Mouse (Mus musculus) induced T-regulatory cell, adult 2 months (primary cell): ENCODE data around the gene Irgm2.
"Not testable (repeated sequence)": the region's sequence is repeated elsewhere in the genome, so short reads cannot be mapped to it uniquely, and the experiment has no call there.

Experiments used
- DNase-seq: peaks from one replicate; pipeline ENCODE4 v3.0.0-alpha.2; 2012; ENCODE audit warnings: low read depth

Gene Irgm2

DNA sequence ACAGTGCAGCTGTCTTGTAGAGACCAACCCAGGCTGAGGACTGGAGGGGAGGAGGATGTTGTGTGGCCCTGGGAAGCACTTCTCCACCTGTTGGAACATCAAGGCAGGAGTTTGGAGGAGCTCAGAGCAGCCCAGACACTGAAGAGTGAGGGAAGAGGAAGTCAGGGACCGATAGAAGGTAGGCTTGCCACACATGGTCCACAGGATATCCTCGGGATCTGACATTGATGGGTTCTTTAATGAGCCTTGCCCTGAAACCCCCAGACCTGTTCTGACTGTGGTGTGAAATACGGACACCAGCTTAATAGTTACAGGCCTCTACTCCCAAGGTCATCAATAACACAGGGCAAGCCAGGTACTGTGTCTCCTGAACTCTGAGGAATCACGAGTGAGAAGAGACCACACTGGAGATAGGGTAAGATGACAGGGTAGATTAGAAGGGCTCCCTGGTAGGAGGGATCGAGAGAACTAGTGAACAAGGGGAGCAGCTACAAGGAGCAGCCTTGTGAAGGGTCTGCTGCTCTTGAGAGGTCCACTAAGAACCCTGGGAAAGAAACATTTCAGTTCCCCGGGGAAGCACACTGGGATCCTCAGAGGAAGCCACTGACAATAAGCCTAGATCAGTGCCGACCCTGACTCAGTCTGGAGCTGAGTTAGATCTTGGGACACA, 14.4 kb downstream of the Irgm2 start:
- peak; percentile 55 for DNase-seq

DNA sequence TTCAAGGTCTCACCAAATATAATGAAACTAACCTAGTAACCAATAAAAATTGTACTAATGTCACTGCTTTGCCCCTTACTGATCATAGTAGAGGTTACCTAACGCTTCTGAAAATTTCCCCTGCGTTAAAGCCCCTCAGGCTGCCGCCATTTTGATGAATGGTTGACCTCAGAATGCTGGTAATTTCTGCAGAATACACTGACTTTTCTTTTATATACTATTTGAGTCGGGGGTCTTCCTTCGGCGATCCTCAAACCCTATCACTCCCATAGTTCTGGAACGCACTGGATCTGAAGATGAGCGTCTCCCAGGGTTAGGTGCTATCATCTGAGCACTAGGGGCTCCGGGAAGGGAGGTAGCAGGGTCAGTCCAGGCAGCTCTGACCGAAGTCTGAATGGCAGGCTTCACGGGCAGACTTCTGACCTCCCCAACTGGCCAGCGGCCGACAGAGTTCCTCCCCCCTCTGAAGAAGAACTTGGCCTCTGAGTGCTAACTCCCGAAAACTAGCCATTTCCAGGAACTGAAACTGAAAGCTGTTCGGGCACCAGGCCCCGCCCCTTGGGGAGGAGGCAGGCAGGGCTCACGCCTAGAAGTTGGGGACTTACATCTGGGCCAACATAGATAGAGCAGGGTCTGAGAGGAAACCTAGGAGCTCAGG, 15.1 kb downstream of the Irgm2 start:
- peak; percentile 94 for DNase-seq

DNA sequence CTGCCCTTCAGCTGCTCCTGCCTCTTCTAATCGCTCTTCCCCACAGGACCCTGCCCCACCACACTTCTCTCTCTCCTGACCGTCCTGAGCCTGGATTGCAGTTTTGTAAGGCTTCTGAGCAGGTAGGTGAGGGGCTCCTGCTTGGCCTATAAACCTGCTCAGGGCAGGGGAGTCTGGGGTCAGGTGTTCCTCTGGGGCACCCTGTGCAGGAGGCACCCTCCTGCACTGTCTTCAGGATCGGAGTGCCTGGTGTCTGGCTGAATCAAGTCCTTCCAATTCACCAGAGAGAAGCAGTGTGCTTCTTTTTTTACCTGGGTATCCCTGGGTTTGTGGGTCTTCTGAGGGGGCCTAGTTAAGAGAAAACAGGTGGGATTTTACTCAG, 15.6 kb downstream of the Irgm2 start:
- not testable (repeated sequence) for DNase-seq

DNA sequence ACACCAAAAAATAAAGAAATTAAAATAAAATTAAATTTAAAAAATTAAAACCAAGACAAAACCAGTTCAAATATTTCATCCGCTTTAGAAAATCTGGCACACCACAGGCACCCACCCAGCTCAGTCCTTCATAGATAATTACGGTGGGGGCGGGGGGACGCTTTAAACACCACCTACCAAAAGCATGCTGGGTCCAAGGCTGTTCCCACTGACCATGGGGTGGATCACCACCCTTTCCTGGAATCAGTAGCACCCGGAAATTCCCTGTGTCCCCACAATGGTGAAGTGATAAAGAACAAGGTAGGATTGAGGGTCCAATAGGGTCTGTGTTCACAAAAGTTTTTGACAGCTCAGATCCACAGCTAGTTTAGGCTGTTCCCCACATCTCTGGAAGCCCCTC, 16.4 kb downstream of the Irgm2 start:
- no peak for DNase-seq

DNA sequence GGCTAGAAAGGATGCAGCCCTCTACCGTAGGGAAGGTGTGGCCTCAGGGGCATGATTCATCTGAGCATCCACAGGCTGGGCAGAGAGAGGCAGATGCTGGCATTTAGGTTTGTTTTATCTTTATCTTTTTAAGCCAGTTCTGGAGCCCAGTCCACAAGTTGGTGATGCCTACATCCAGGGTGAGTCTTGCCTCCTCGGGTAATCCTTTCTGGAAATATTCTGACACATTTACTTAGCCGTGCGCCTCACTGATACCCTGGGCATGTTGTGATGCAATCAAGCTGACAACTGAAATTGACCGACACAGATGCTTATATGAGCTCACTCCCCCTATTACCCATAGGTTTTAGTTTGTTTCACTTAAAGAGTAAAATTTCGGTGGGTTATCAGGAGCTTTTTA, 17.4 kb downstream of the Irgm2 start:
- no peak for DNase-seq

DNA sequence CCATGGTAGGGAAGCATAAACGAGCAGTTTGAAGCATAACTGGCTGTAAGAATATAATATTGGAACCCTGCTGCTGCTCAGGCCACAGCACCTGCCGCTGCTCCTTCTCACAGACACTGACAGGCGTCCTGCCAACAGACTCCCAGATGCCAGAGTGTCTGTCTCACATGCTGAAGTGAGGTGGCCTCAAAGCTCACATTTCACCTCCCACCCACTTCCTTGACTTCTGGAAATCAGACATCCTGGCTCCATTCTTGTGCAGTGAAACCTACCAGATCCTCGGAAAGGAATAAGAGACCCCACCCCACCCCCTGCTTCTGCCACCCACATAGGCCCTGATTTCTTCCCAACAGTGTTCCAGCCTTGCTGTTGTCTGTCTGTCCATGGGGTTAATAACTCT, 24.3 kb downstream of the Irgm2 start:
- no peak for DNase-seq

DNA sequence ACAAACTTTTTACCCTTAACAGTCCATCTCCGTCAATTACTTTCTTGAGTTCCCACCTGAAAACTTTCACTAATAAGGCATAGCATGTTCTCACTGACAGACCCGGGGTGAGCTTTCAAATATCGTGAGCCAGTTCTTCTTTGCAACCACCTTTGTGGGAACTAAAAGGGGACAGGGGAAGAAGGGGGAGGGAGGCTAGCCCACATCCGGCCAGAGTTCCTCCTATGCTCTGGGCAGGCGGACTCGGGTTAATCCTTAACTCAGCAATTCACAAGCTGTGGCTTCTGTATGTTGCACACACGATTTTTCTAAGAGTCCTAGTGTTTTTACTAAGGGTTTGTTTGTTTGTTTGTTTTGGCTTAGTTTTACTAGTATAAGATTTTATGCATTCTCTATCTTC, 24.9 kb downstream of the Irgm2 start:
- DNase-seq: peak; percentile 77

DNA sequence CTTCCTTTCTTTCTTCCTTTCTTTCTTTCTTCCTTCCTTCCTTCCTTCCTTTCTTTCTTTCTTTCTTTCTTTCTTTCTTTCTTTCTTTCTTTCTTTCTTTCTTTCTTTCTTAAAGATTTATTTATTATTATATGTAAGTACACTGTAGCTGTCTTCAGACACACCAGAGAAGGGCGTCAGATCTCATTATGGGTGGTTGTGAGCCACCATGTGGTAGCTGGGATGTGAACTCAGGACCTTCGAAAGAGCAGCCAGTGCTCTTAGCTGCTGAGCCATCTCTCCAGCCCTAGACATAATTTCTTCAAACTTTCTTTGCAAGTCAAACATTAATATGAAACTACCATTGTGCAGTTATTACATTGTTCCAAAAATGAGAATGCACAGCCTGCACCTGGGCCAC, 25.5 kb downstream of the Irgm2 start:
- DNase-seq: not testable (repeated sequence)

DNA sequence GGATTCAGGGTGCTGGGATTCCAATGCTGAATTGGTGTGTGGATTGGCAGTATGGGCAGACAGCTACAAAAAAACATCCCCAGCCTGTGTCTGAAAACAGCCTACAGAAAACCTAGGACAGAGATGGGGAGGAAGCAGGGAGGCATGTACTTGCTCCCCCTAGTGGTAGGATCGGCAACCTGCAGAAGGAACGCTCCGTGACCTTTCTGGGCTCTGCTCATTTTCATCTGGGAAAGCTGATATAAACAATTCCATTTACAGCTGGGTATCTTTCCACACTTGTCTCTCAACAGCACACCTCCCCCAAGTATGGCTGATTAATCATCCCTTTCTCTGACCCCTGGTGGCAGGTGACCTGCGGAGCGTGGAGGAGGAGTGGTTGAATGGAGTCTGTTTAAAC, 26.2 kb downstream of the Irgm2 start:
- DNase-seq: peak; percentile 88

DNA sequence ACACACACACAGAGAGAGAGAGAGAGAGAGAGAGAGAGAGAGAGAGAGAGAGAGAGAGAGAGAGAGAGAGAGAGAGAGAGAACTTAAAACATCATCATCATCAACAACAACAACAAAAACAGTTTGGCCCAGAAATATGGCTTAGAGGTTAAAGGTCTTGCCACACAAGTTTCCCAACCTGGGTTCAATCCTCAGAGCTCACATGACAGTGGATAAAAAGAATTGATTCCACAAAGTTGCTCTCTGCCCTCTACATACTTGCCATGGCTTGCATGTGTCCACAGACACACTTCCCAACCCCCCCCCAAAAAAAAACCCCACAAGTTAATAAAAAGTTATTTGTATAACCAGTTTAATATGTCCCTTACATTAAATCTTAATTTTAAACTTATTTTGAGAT, 27.0 kb downstream of the Irgm2 start:
- DNase-seq: no peak

DNA sequence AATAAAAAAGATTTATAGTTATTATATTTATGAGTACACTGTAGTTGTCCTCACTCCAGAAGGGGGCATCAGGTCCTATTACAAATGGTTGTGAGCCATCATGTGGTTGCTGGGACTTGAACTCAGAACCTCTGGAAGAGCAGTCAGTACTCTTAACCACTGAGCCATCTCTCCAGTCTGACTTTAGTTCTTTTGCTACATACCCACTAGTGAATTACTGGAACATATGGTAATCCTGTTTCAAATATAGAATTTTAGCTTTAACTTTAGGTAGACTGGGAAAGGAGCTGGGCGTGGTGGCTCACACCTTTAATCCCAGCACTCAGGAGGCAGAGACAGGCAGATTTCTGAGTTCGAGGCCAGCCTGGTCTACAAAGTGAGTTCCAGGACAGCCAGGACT, 28.6 kb downstream of the Irgm2 start:
- DNase-seq: not testable (repeated sequence)

DNA sequence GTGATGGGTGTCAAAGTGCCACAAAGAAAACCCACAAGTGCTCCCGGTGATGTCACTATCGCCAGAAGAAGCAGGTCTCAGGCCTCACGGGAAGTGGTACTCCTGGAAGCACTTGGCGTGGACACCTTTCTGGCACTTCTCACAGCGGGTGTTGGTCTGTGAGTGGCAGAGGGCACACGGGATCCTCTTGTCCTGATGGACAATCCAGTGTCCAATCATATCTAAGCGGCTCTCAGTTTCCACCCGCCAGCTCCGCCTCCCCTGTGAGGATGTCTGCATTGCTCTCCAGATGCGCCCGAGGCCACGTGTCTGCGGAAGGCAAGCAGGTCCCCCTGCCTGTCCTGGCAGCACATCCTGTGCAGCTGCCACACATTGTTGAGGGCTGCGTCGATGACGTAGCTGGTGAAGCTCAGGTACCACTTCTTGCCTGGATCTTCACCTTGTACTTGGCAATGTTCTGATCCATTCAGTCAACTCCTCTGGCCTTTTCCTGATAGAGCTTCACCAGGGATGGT, 31.0 kb downstream of the Irgm2 start:
- DNase-seq: peak; percentile 50

DNA sequence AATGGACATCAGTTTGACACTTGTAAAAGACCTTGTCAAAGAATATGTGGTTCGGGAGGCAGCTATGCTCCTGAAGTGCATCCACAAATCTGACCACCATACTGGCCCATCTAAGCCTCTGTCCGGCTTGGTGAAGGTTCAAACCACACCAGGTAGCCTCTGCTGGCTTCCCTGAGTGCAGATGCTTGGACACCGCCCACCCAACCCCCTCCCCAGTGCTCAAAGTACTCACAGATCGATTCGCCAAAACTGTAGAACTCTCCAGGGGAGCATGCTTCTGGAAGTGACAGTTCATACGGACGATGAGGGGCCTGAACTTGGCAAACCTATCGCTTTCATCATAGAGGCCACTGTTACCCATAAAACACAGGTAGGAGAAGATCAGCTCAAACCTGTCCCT, 31.7 kb downstream of the Irgm2 start:
- no peak for DNase-seq

DNA sequence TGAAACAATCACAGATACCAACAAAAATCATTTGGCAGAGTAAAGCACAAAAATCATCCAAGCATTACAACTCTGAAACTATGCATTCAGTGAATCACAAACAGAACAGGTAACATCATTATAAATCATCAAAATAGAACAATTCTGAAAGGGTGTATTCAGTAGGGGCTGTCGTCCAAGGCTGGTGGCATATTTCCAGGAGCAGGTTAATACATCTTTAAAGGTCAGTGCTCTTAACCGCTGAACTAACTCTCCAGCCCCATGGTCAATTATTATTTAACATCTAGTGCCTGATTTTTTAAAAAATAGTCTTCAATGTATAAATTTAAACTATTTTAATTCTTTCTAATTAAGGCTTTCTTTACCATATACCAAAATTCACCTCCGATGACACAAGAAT, 35.1 kb downstream of the Irgm2 start:
- DNase-seq: not testable (repeated sequence)

DNA sequence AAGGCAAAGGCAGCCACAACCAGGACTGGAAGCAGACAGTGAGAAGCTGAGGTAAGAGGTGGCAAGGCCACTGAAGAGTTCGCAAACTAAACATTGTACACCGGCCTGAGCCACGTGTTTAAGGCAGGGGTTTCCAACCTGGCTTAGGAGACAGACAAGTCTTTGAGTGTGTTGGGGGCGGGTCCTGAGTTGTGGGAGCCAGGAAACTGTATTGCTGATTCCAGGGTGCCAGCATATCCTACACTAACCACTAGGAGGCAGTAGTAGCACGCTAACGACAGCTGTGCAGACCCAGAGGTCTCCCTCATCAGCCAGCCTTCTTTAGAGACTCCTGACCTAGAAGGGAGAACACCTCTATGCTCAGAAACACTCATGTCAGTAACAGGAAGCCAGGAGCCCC, 35.7 kb downstream of the Irgm2 start:
- DNase-seq: peak; percentile 89

DNA sequence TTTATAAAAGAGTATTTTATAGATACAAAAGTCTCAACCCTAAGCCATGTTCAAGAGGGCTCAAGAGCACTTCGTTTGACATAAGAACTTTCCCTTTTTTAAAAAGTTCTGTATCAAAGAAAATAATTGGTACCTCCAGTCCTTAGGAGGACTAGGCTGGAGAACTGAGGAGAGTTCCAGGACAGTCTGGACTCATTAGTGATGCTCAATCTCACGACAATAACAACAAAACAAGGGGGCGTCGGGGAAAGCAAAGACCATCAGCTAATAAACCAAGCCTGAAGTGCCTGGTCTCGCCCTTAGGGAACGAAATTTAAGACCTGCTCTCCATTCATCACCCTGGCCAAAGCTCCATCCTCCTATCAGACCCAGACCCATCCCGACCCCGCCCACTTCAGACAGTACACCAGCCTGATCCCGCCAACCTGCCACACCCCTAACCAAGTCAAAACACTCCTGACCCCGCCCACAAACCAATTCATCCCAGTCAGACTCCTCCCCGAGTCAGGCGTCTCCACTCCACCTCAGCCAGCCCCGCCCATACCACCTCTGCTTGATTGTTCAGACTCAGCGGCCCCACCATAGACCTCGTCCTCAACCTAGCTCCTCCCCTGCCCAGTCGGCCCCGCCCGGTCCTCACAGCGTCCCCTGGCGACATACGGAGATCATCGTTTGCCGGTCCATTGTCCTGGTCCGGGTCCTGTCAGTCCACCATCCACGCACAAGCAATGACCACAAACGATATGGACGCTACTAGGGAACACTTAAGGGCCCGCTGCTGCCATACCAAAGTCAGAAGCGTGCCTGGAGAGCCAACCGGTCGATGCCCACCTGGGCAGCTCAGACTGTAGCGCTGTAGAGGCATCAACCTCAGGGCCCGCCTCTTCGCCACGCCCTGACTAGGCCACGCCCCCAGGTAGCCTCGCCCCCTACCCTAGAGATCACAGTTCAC, 39.7 kb downstream of the Irgm2 start:
- peak; percentile 89 for DNase-seq

DNA sequence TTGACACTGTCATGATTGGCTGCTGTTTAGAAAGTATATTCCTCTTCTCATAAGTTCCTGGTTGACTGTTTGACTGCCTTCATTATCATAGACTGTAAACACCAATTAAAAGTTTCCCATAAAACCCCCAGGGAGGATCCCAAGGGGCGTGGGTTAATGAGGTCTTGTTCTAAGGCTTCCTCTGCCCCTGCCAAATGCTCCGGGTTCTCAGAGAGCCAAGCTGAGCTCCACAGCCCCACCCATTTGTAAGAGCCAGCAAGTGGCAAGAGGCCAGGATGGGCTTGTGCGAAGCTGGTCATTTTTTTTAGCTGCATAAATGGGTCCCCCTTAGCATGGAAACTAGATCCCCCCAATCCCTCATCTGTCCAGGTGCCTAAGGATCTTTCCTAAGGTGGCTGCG, 47.9 kb downstream of the Irgm2 start:
- DNase-seq: no peak

DNA sequence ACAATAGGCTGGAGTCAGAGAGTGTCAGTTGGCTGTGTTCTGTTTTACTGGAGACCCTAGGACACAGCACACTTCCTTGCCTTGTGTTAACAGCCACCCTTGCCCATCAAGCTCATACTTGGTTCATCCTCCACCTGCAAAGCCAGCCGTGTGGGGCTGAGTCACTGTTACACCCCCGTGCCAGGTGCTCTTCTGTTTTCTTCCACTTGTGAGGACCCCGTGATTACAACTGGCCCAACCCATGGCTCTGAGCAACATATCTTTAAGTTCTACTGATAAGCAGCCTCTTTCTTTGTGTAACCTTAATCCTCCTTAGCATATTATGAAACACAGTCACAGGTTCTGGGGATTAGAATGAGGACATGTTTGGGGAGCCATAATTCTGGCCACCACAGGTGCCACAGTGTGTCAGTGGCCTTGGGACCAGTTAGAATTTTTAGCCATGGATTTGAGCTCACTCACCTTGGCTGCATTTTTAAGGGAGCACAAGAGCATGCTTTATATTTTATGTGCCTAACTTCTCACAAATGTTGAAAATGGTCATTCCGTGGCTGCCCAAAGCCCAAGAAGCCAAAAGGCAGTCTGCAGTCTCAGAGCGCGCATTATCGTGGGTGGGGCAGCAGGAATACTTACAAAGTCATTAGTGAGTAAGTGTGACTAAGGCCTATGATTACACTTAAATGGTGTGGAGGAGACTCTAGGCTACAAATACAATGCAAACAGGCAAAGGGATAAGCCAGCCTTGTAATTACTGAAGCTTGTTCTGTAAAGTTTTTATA, 50.0 kb downstream of the Irgm2 start:
- DNase-seq: no peak

DNA sequence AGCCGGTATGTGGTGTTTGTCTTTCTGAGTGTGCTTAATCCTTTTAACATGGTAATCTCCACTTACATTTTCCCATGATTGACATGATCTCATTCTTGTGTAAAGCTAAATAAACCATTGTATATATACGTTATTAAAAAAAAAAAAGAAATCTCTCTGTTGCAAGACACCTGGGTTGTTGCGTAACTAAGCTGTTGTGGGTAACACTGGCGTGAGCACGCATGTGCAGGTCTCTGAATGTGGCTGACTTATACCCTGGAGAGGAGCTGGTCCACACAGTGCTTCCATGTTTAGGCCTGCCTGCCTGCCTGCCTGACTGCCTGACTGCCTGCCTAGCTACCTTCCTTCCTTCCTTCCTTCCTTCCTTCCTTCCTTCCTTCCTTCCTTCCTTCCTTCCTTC, 51.1 kb downstream of the Irgm2 start:
- no peak for DNase-seq

DNA sequence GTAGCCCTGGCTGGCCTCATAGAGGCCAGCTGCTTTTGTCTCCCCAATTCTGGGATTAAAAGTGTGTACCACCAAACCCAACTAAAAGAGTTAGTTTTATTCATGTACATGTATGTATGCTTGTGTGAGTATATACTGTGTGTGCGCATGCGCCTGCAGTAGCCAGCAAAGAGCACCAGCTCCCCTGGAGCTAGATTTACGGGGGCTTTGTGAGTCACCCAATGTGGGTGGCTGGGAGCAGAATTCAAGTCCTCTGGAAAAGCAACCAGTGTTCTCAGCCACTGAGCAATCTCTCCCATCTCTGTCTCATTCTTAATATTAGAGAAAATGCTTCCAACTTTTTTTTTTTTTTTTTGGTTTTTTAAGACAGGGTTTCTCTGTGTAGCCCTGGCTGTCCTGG, 55.0 kb downstream of the Irgm2 start:
- no peak for DNase-seq

DNA sequence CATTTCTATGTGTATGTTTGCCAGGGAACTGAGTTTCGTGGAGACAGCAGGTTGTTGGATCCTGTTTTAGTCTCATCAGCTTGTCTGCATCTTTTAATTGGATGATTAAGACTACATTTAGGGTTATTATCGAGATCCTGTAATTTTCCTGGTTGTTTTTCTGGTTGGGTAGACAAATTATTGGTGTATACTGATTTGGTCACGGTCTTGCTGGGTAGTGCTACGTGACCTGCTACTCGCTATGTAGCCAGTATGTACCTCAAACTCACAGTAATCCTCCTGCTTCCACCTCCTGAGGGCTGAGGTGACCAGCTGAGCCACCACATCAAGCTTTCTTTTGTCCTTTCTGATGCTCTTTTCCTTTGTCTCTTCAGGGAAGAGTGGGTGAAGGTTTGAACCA, 58.4 kb downstream of the Irgm2 start:
- DNase-seq: no peak

DNA sequence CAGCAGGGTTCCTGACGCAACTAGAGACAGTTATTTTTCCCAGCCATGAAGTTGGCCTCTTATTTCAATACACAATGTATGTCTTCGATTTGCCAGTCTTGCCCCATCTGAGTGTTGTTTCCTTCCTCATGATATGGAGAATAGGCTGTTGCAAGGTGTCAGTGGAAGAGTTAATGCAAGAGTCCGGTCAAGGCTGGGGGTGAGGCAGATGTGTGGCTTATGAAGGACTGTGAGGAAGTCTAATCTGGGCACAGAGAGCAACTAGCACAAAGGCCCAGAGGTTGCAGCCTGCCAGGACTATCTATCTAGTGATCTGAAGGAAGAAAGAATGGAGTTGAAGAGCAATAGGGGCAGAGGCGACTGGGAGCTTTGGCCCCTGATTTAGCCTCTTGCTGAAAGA, 60.7 kb downstream of the Irgm2 start:
- no peak for DNase-seq
